Mouse (Mus musculus): ENCODE results near the gene Ankrd1. TPM values are rescaled to one million over a fixed set of nuclear protein-coding genes. Genes with fewer than 3 reads are reported as not detected.

The Ankrd1 gene
- total and polyA plus RNA-seq, 3 experiments: not detected

- TF ChIP-seq RAD21 (IDR thresholded peaks at IDR 0.05; ENCODE audit: low read depth, low read length): no peak
- no peak for TF ChIP-seq IRF4 (IDR thresholded peaks at IDR 0.05; ENCODE audit: low read depth, low read length)
- no peak for TF ChIP-seq UBTF (IDR thresholded peaks at IDR 0.05; ENCODE audit: low read depth, low read length)
Measured at GRCm38 (mm10) chr19:36116185-36116584, 3.7 kb downstream of the Ankrd1 start (continued).

GRCm38 (mm10) chr19:36112007-36112406, 7.9 kb downstream of the Ankrd1 start:
- H3K9ac ChIP-seq (ENCODE audit: insufficient read depth, low read depth): no peak overlapping the region
- dilution Hi-C loops (cut with MboI; ENCODE audit: extremely low pct_ligation_motif_present, extremely low pct_unique_long_range_greater_than_20kb, low sequenced_read_pairs): no loop called here
- no peak overlapping the region for H3K4me2 ChIP-seq (ENCODE audit: insufficient read depth, low read depth, poor library complexity, severe bottlenecking)
- peaks cover 0 to 6% of the 10 kb centered on the region in 2 experiments for H3K36me3 ChIP-seq (replicated peaks in 1 of 2; ENCODE audit: control insufficient read depth in 1 of 2, insufficient read depth in 1 of 2, low read length in 1 of 2)
- TF ChIP-seq IRF4 (IDR thresholded peaks at IDR 0.05; ENCODE audit: low read depth, low read length) (no peak), MXI1 (IDR thresholded peaks at IDR 0.05; ENCODE audit: low read depth, low read length) (no peak), ETS1 (conservative IDR thresholded peaks at IDR 0.05; ENCODE audit: low read depth, low read length) (no peak), GABPA (IDR thresholded peaks at IDR 0.05; ENCODE audit: insufficient replicate concordance, low read depth, low read length) (no peak), ZMIZ1 (IDR thresholded peaks at IDR 0.05; ENCODE audit: low read depth, low read length) (no peak), USF1 (IDR thresholded peaks at IDR 0.05; ENCODE audit: low read depth, low read length) (no peak), ZC3H11A (IDR thresholded peaks at IDR 0.05; ENCODE audit: low read depth, low read length) (no peak), MEF2A (IDR thresholded peaks at IDR 0.05; ENCODE audit: borderline replicate concordance, low read depth, low read length) (no peak), EP300 (IDR thresholded peaks at IDR 0.05; ENCODE audit: low read length) (no peak), SMC3 (IDR thresholded peaks at IDR 0.05; ENCODE audit: low read depth, low read length) (no peak), SIN3A (IDR thresholded peaks at IDR 0.05; ENCODE audit: low read length) (no peak), TBP (conservative IDR thresholded peaks at IDR 0.05; ENCODE audit: low read depth, low read length) (no peak), CHD2 (IDR thresholded peaks at IDR 0.05; ENCODE audit: low read length) (no peak), TCF12 (IDR thresholded peaks at IDR 0.05; ENCODE audit: low read depth, low read length) (no peak), MAFK (IDR thresholded peaks at IDR 0.05; ENCODE audit: insufficient replicate concordance, low read length) (no peak), KAT2A (IDR thresholded peaks at IDR 0.05; ENCODE audit: insufficient replicate concordance, low read length) (no peak), CTCF (conservative IDR thresholded peaks at IDR 0.05 in 1 of 2, IDR thresholded peaks at IDR 0.05 in 1 of 2; ENCODE audit: low read depth in 2 of 2, low read length in 2 of 2) (no peak), JUN (IDR thresholded peaks at IDR 0.05; ENCODE audit: insufficient read depth, low read depth, low read length) (no peak), RCOR1 (conservative IDR thresholded peaks at IDR 0.05; ENCODE audit: low read depth, low read length) (no peak)
- no peak for DNase-seq (ENCODE audit: extremely low read depth)
- peaks cover 2 to 9% of the 10 kb centered on the region in 2 experiments; a peak in 2 of 4 replicates for H3K4me1 ChIP-seq (ENCODE audit: control insufficient read depth in 1 of 2, insufficient read depth in 2 of 2)
- no peaks in the 10 kb centered on the region for H3K27me3 ChIP-seq (replicated peaks)
- no peak overlapping the region for H3K4me3 ChIP-seq (replicated peaks in 1 of 3; ENCODE audit: low read depth in 2 of 3, low read length in 2 of 3, poor library complexity in 1 of 3)
- H3K9me3 ChIP-seq (replicated peaks; ENCODE audit: low read length): no peaks in the 10 kb centered on the region
- H3K79me2 ChIP-seq (replicated peaks; ENCODE audit: control insufficient read depth, extremely low read depth, insufficient read depth, poor library complexity, severe bottlenecking): no peaks in the 10 kb centered on the region
- in situ Hi-C loops (cut with MboI; ENCODE audit: low pct_ligation_motif_present, low pct_unique_long_range_greater_than_20kb, low sequenced_read_pairs): no loop called here
- no peak overlapping the region for H3K27ac ChIP-seq (ENCODE audit: insufficient read depth, low read depth)
